Comparison of ENCODE assay signal across 8 mouse cellular contexts in genomic region chr7:120598355-120598754, GRCm38 (mm10). TPM values are rescaled to one million over a fixed set of nuclear protein-coding genes. Genes with fewer than 3 reads are reported as not detected.
DNase-seq lines count a peak whose midpoint lies in the region; ATAC-seq and TF ChIP-seq lines count a peak whose summit lies in the region.

No protein-coding gene starts in this region.

- H3K9me3 ChIP-seq in heart, embryonic 11.5 days (replicated peaks; ENCODE audit: control insufficient read depth, low read length), result no peaks in the 10 kb centered on the region
- peaks cover 19% of the 10 kb centered on the region for H3K9me3 ChIP-seq in E14TG2a.4 (ENCODE audit: low read length)
- no peaks in the 10 kb centered on the region for H3K9me3 ChIP-seq in forebrain, embryonic 15.5 days
- no peaks in the 10 kb centered on the region for H3K9me3 ChIP-seq in limb, embryonic 13.5 days

- no peaks in the 10 kb centered on the region for H3K36me3 ChIP-seq in heart, embryonic 11.5 days (ENCODE audit: control insufficient read depth, insufficient read depth, low read length)
- no peaks in the 10 kb centered on the region for H3K36me3 ChIP-seq in E14TG2a.4 (ENCODE audit: insufficient read depth, low read length)
- no peaks in the 10 kb centered on the region for H3K36me3 ChIP-seq in forebrain, embryonic 15.5 days
- H3K36me3 ChIP-seq in limb, embryonic 13.5 days, result no peaks in the 10 kb centered on the region

- DNase-seq in heart, postnatal 10 days, result no peak
- no peak for DNase-seq in layer of hippocampus, adult 2 months (ENCODE audit: low spot score in 2 of 2)
- DNase-seq in left cerebral cortex, postnatal 14 days (ENCODE audit: low spot score in 2 of 2), result no peak
- no peak for DNase-seq in lung, postnatal 4 days

- H3K9ac ChIP-seq in heart, embryonic 11.5 days (ENCODE audit: low read depth, low read length), result no peak overlapping the region
- H3K9ac ChIP-seq in forebrain, embryonic 15.5 days (replicated peaks), result no peak overlapping the region
- H3K9ac ChIP-seq in limb, embryonic 13.5 days, result 0 out of 2 replicates have a peak overlapping the region, but pooled peaks have one; percentile 64

- H3K27me3 ChIP-seq in heart, embryonic 11.5 days (ENCODE audit: control insufficient read depth, insufficient read depth, low read length), result peaks cover 8% of the 10 kb centered on the region; the same call in 1 of the 2 replicates
- H3K27me3 ChIP-seq in E14TG2a.4 (ENCODE audit: insufficient read depth, low read length), result peaks cover 31% of the 10 kb centered on the region
- no peaks in the 10 kb centered on the region for H3K27me3 ChIP-seq in forebrain, embryonic 15.5 days
- H3K27me3 ChIP-seq in limb, embryonic 13.5 days, result peaks cover 17% of the 10 kb centered on the region; the same call in 1 of the 2 replicates

- peak overlapping the region; percentile 84 for H3K4me2 ChIP-seq in heart, embryonic 11.5 days
- H3K4me2 ChIP-seq in forebrain, embryonic 15.5 days (replicated peaks), result peak overlapping the region; percentile 70
- H3K4me2 ChIP-seq in limb, embryonic 13.5 days (replicated peaks), result peak overlapping the region; percentile 76

- ATAC-seq in heart, embryonic 11.5 days (replicated peaks; ENCODE audit: insufficient number of reproducible peaks, low FRiP score, low TSS enrichment), result no peak
- ATAC-seq in forebrain, embryonic 15.5 days (replicated peaks), result 0 out of 2 replicates have a peak, but pooled peaks have one; percentile 55
- no peak for ATAC-seq in limb, embryonic 13.5 days (ENCODE audit: low FRiP score, low read depth)

- 71% methylated on average over 7 of the region's 7 CpGs for WGBS in heart, embryonic 11.5 days (ENCODE audit: insufficient replicate concordance)
- WGBS in forebrain, embryonic 15.5 days, result 83% methylated on average over 7 of the region's 7 CpGs
- 79% methylated on average over 7 of the region's 7 CpGs for WGBS in limb, embryonic 13.5 days

- intact Hi-C loops in heart, postnatal 10 days (cut with DNase I), result no loop called here
- intact Hi-C loops in left cerebral cortex, postnatal 14 days (cut with DNase I), result no loop called here

- no peak overlapping the region for H3K4me3 ChIP-seq in heart, embryonic 11.5 days (ENCODE audit: low read depth, low read length)
- H3K4me3 ChIP-seq in E14TG2a.4 (replicated peaks; ENCODE audit: low read length), result peak overlapping the region; percentile 70
- H3K4me3 ChIP-seq in forebrain, embryonic 15.5 days, result peak overlapping the region; percentile 46; the same call in 1 of the 2 replicates
- H3K4me3 ChIP-seq in limb, embryonic 13.5 days, result peak overlapping the region; percentile 51
- no peak overlapping the region; the same call in 1 of the 2 replicates for H3K4me3 ChIP-seq in layer of hippocampus, adult 2 months

- no peak for TF ChIP-seq CTCF in E14TG2a.4 (conservative IDR thresholded peaks at IDR 0.05; ENCODE audit: low read length)
- TF ChIP-seq CTCF in layer of hippocampus, adult 2 months (conservative IDR thresholded peaks at IDR 0.05), result no peak

- no peaks in the 10 kb centered on the region for H3K4me1 ChIP-seq in heart, embryonic 11.5 days (ENCODE audit: control insufficient read depth, insufficient read depth, low read length)
- peaks cover 8% of the 10 kb centered on the region for H3K4me1 ChIP-seq in E14TG2a.4 (replicated peaks; ENCODE audit: low read depth, low read length)
- peaks cover 4% of the 10 kb centered on the region; the same call in 1 of the 2 replicates for H3K4me1 ChIP-seq in forebrain, embryonic 15.5 days
- no peaks in the 10 kb centered on the region for H3K4me1 ChIP-seq in limb, embryonic 13.5 days

- H3K27ac ChIP-seq in heart, embryonic 11.5 days (ENCODE audit: low read depth, low read length), result no peak overlapping the region
- no peak overlapping the region for H3K27ac ChIP-seq in forebrain, embryonic 15.5 days (replicated peaks)
- no peak overlapping the region for H3K27ac ChIP-seq in limb, embryonic 13.5 days
- no peak overlapping the region for H3K27ac ChIP-seq in layer of hippocampus, adult 2 months

RNA-seq across cellular contexts. Expression of gene Uqcrc2, which starts 36.6 kb away (rescaled TPM):
- 429 and 456 TPM in 2 replicates for polyA plus RNA-seq in heart, embryonic 11.5 days (2014; fragmentation: Nextera tagmentation; extraction: Ambion mirVana)
- total RNA-seq in heart, postnatal 10 days (2021), result 100 to 1,000 TPM; 945 to 970 TPM
- polyA plus RNA-seq in forebrain, embryonic 15.5 days (2015; fragmentation: Nextera tagmentation; extraction: Ambion mirVana), result 217 and 226 TPM in 2 replicates
- polyA plus RNA-seq in limb, embryonic 13.5 days (2015; fragmentation: Nextera tagmentation; extraction: Ambion mirVana), result 182 and 189 TPM in 2 replicates
- total RNA-seq in layer of hippocampus, adult 2 months (2021), result 100 to 1,000 TPM; 233 to 241 TPM
- 100 to 1,000 TPM; 238 to 251 TPM for total RNA-seq in left cerebral cortex, postnatal 14 days (2021)

Comparison
In these comparisons a context has a peak if more than half of its experiments do, and no peak if none do; other contexts are left out.
1. H3K4me3 ChIP-seq: peak in E14TG2a.4 (single experiment), forebrain, embryonic 15.5 days (single experiment) and limb, embryonic 13.5 days (single experiment); none in heart, embryonic 11.5 days (single experiment) and layer of hippocampus, adult 2 months (single experiment).
2. Peak in every context shown above with its lines, with median percentiles within 50 percentile points of each other: H3K4me2 ChIP-seq.